Mouse (Mus musculus): ENCODE measurements at regions not wholly inside any gene's neighbourhood (a gene's known extent, or its start where the extent isn't known, plus 50 kb on each side); places are given as distances from the start of the nearest gene placed in this dataset.

- DNase-seq (ENCODE audit: low spot score), result no peak
- Histone ChIP-seq H3K4me1 (replicated peaks; ENCODE audit: insufficient read depth, low read length) (no peaks in the 10 kb centered on the region), H3K9ac (ENCODE audit: low read depth, low read length) (no peak overlapping the region), H3K27ac (no peak overlapping the region), H3K4me2 (ENCODE audit: low read length) (no peak overlapping the region), H3K9me3 (replicated peaks; ENCODE audit: low read length) (no peaks in the 10 kb centered on the region), H3K36me3 (ENCODE audit: insufficient read depth, low read length) (no peaks in the 10 kb centered on the region), H3K27me3 (ENCODE audit: insufficient read depth, low read length) (no peaks in the 10 kb centered on the region), H3K4me3 (replicated peaks; ENCODE audit: low read depth, low read length) (no peak overlapping the region)
- ATAC-seq (replicated peaks; ENCODE audit: low FRiP score, low read depth), result no peak
- 83% methylated on average over 2 of the region's 2 CpGs for WGBS
- TF ChIP-seq CTCF (IDR thresholded peaks at IDR 0.05; ENCODE audit: low read depth), result no peak
Observed at GRCm38 (mm10) chr2:124770028-124770427, 297.9 kb upstream of the Slc24a5 start.

DNA sequence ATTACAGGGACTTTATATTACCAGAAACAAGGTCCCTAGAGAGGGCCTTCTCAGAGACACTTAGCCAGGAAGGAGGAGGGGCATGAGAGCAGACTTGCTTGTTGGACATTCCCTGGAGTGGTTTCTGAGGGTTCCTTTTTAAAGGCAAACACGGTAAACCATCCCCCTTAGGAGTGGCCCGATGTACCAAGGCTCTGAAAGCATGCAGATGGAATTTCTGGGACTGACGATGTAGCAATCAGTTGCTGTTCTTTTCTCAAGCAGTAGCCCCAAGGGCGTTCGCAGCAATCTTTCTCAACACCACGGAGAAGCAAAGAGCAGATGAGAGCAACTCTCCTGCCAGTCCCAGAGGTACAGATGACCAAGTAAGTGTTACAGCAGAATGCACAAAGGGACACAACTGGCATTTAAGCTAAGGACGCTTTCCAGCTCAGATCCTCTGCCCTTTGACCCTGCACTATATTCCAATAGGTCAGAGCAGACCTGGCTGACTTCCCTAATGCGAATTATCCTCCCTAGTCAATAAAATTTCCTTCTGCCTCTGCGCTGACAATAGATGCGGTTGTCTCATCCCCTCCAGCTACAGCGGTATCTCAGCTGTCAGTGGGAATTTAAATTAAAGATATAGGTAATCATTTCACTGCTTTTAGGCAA lies 295.7 kb upstream of the Slc24a5 start:
- no peak overlapping the region for H3K9ac ChIP-seq (ENCODE audit: low read depth, low read length)
- no peak overlapping the region for H3K4me2 ChIP-seq (ENCODE audit: low read length)
- no peaks in the 10 kb centered on the region for H3K36me3 ChIP-seq (ENCODE audit: insufficient read depth, low read length)
- ATAC-seq (replicated peaks; ENCODE audit: low FRiP score, low read depth), result no peak
- H3K27ac ChIP-seq, result no peak overlapping the region
- no peaks in the 10 kb centered on the region for H3K9me3 ChIP-seq (replicated peaks; ENCODE audit: low read length)
- no peak for TF ChIP-seq CTCF (IDR thresholded peaks at IDR 0.05; ENCODE audit: low read depth)
- WGBS, result 32% methylated on average over 11 of the region's 11 CpGs
- no peaks in the 10 kb centered on the region for H3K27me3 ChIP-seq (ENCODE audit: insufficient read depth, low read length)
- no peak overlapping the region for H3K4me3 ChIP-seq (replicated peaks; ENCODE audit: low read depth, low read length)
- no peaks in the 10 kb centered on the region for H3K4me1 ChIP-seq (replicated peaks; ENCODE audit: insufficient read depth, low read length)
- DNase-seq (ENCODE audit: low spot score), result peak; percentile 37

- Histone ChIP-seq H3K4me3 (replicated peaks; ENCODE audit: low read depth, low read length) (no peak overlapping the region), H3K4me2 (ENCODE audit: low read length) (no peak overlapping the region), H3K9ac (ENCODE audit: low read depth, low read length) (no peak overlapping the region), H3K4me1 (replicated peaks; ENCODE audit: insufficient read depth, low read length) (0 out of 2 replicates have a peak, but pooled peaks cover 5% of the 10 kb centered on the region), H3K36me3 (ENCODE audit: insufficient read depth, low read length) (no peaks in the 10 kb centered on the region), H3K27ac (no peak overlapping the region), H3K9me3 (replicated peaks; ENCODE audit: low read length) (no peaks in the 10 kb centered on the region), H3K27me3 (ENCODE audit: insufficient read depth, low read length) (no peaks in the 10 kb centered on the region)
- DNase-seq (ENCODE audit: low spot score), result no peak
- ATAC-seq (replicated peaks; ENCODE audit: low FRiP score, low read depth), result no peak
- TF ChIP-seq CTCF (IDR thresholded peaks at IDR 0.05; ENCODE audit: low read depth), result no peak
- WGBS, result 59% methylated on average over 3 of the region's 3 CpGs
Observed at GRCm38 (mm10) chr2:124775737-124776136, 292.2 kb upstream of the Slc24a5 start.

GRCm38 (mm10) chr2:124792633-124793036 lies 275.3 kb upstream of the Slc24a5 start:
- no peak overlapping the region for H3K27ac ChIP-seq
- no peak overlapping the region for H3K4me2 ChIP-seq (ENCODE audit: low read length)
- DNase-seq (ENCODE audit: low spot score) (no peak), ATAC-seq (replicated peaks; ENCODE audit: low FRiP score, low read depth) (no peak)
- H3K9me3 ChIP-seq (replicated peaks; ENCODE audit: low read length), result no peaks in the 10 kb centered on the region
- no peaks in the 10 kb centered on the region for H3K27me3 ChIP-seq (ENCODE audit: insufficient read depth, low read length)
- H3K4me3 ChIP-seq (replicated peaks; ENCODE audit: low read depth, low read length), result no peak overlapping the region
- no peak for TF ChIP-seq CTCF (IDR thresholded peaks at IDR 0.05; ENCODE audit: low read depth)
- no peak overlapping the region for H3K9ac ChIP-seq (ENCODE audit: low read depth, low read length)
- H3K36me3 ChIP-seq (ENCODE audit: insufficient read depth, low read length), result no peaks in the 10 kb centered on the region
- 60% methylated on average over 7 of the region's 7 CpGs for WGBS
- no peaks in the 10 kb centered on the region for H3K4me1 ChIP-seq (replicated peaks; ENCODE audit: insufficient read depth, low read length)

GRCm38 (mm10) chr2:124811709-124812108 lies 256.2 kb upstream of the Slc24a5 start:
- DNase-seq (ENCODE audit: low spot score), result no peak
- 49% methylated on average over 8 of the region's 8 CpGs for WGBS
- Histone ChIP-seq H3K4me1 (replicated peaks; ENCODE audit: insufficient read depth, low read length) (no peaks in the 10 kb centered on the region), H3K9me3 (replicated peaks; ENCODE audit: low read length) (no peaks in the 10 kb centered on the region), H3K9ac (ENCODE audit: low read depth, low read length) (no peak overlapping the region), H3K36me3 (ENCODE audit: insufficient read depth, low read length) (no peaks in the 10 kb centered on the region), H3K27ac (no peak overlapping the region), H3K4me2 (ENCODE audit: low read length) (no peak overlapping the region), H3K4me3 (replicated peaks; ENCODE audit: low read depth, low read length) (no peak overlapping the region), H3K27me3 (ENCODE audit: insufficient read depth, low read length) (no peaks in the 10 kb centered on the region)
- 0 out of 2 replicates have a peak, but pooled peaks have one; percentile 43 for ATAC-seq (replicated peaks; ENCODE audit: low FRiP score, low read depth)
- TF ChIP-seq CTCF (IDR thresholded peaks at IDR 0.05; ENCODE audit: low read depth), result no peak

DNA sequence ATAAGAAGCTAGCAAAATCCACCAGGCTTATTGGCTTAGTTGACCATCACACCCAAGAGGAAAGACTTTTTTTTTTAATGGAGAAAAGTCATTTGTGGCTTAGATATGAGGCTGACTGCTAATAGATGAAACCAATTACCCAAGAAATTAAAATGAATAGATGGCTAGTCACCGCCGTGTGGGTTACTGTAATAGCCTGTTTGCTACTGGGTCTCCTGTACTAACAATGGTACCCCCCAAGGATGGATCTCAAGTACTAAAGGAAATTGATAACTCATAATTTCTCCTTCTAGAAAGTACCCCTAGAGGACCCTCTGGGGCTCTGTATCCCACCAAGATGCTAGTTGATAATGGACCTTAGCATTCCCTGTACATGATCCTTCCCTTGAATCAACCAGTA lies 251.1 kb upstream of the Slc24a5 start:
- H3K27me3 ChIP-seq (ENCODE audit: insufficient read depth, low read length), result no peaks in the 10 kb centered on the region
- 75% methylated on average over 2 of the region's 2 CpGs for WGBS
- no peaks in the 10 kb centered on the region for H3K9me3 ChIP-seq (replicated peaks; ENCODE audit: low read length)
- H3K36me3 ChIP-seq (ENCODE audit: insufficient read depth, low read length), result no peaks in the 10 kb centered on the region
- no peak overlapping the region for H3K9ac ChIP-seq (ENCODE audit: low read depth, low read length)
- DNase-seq (ENCODE audit: low spot score) (no peak), ATAC-seq (replicated peaks; ENCODE audit: low FRiP score, low read depth) (no peak)
- H3K4me1 ChIP-seq (replicated peaks; ENCODE audit: insufficient read depth, low read length), result no peaks in the 10 kb centered on the region
- no peak overlapping the region for H3K27ac ChIP-seq
- H3K4me3 ChIP-seq (replicated peaks; ENCODE audit: low read depth, low read length), result no peak overlapping the region
- no peak for TF ChIP-seq CTCF (IDR thresholded peaks at IDR 0.05; ENCODE audit: low read depth)
- no peak overlapping the region for H3K4me2 ChIP-seq (ENCODE audit: low read length)

GRCm38 (mm10) chr2:124819846-124820245 lies 248.1 kb upstream of the Slc24a5 start:
- DNase-seq (ENCODE audit: low spot score), result no peak
- Histone ChIP-seq H3K36me3 (ENCODE audit: insufficient read depth, low read length) (no peaks in the 10 kb centered on the region), H3K27me3 (ENCODE audit: insufficient read depth, low read length) (no peaks in the 10 kb centered on the region), H3K4me1 (replicated peaks; ENCODE audit: insufficient read depth, low read length) (no peaks in the 10 kb centered on the region), H3K9me3 (replicated peaks; ENCODE audit: low read length) (no peaks in the 10 kb centered on the region), H3K4me3 (replicated peaks; ENCODE audit: low read depth, low read length) (no peak overlapping the region), H3K4me2 (ENCODE audit: low read length) (no peak overlapping the region), H3K27ac (no peak overlapping the region), H3K9ac (ENCODE audit: low read depth, low read length) (no peak overlapping the region)
- TF ChIP-seq CTCF (IDR thresholded peaks at IDR 0.05; ENCODE audit: low read depth), result no peak
- 50% methylated on average over 6 of the region's 6 CpGs for WGBS
- ATAC-seq (replicated peaks; ENCODE audit: low FRiP score, low read depth), result no peak

Data from kidney, postnatal 0 days (tissue).